Mouse (Mus musculus): ENCODE measurements at regions not wholly inside any gene's neighbourhood (a gene's known extent, or its start where the extent isn't known, plus 50 kb on each side); places are given as distances from the start of the nearest gene placed in this dataset.

- Histone ChIP-seq H3K9ac (no peak overlapping the region), H3K4me2 (no peak overlapping the region), H3K27ac (no peak overlapping the region), H3K36me3 (no peaks in the 10 kb centered on the region), H3K4me3 (replicated peaks) (no peak overlapping the region), H3K27me3 (no peaks in the 10 kb centered on the region), H3K9me3 (replicated peaks) (no peaks in the 10 kb centered on the region), H3K4me1 (no peaks in the 10 kb centered on the region)
- no peak for ATAC-seq (replicated peaks; ENCODE audit: low FRiP score)
Observed at GRCm38 (mm10) chr7:74669110-74669509, 114.5 kb upstream of the Slco3a1 start.

DNA sequence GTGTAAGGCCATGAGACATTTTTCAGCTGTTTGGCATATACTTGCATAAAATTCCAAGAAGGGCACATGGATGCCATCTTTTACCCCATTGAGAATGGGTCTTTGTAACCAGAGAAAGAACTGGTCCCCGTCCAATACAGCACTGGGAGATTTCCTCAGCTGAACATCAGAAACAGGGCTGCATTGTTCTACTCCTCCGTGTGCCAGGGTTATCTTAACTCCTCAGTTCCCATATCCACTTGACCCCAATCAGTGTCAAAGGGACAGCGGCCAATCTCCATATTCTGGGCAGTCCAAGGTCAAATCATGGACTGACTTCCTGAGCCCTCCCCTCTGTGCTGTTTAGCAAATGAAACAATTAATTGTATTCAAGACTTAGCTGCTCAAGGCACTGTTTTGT, 112.5 kb upstream of the Slco3a1 start:
- Histone ChIP-seq H3K9me3 (replicated peaks) (no peaks in the 10 kb centered on the region), H3K4me2 (no peak overlapping the region), H3K9ac (no peak overlapping the region), H3K4me3 (replicated peaks) (no peak overlapping the region), H3K27ac (no peak overlapping the region), H3K27me3 (no peaks in the 10 kb centered on the region), H3K4me1 (no peaks in the 10 kb centered on the region), H3K36me3 (no peaks in the 10 kb centered on the region)
- ATAC-seq (replicated peaks; ENCODE audit: low FRiP score), result no peak
- 69% methylated on average over 3 of the region's 3 CpGs for WGBS

DNA sequence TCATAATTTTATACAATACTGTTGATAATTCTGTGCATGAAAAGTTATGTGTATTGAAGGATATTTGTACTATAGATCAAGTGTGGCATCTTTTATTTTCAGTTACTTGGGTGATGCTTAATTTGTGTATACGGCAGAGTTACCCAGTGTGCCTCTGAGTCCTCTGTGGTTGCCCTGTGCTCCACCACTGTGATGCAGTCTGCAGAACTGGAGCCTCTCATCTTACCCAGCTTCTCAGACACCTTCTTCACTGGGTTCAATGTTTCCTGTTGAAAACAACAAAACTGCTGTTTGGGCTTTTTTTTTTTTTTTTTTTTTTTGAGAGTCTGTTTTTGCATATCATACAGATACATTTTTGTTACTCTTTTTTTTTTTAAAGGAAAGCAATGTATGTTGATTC, 109.2 kb upstream of the Slco3a1 start:
- 85% methylated on average over 1 of the region's 1 CpGs for WGBS
- no peaks in the 10 kb centered on the region for H3K36me3 ChIP-seq
- no peak overlapping the region for H3K9ac ChIP-seq
- H3K9me3 ChIP-seq (replicated peaks), result no peaks in the 10 kb centered on the region
- no peak overlapping the region for H3K27ac ChIP-seq
- H3K4me2 ChIP-seq, result no peak overlapping the region
- H3K4me3 ChIP-seq (replicated peaks), result no peak overlapping the region
- no peaks in the 10 kb centered on the region for H3K4me1 ChIP-seq
- H3K27me3 ChIP-seq, result no peaks in the 10 kb centered on the region
- no peak for ATAC-seq (replicated peaks; ENCODE audit: low FRiP score)

DNA sequence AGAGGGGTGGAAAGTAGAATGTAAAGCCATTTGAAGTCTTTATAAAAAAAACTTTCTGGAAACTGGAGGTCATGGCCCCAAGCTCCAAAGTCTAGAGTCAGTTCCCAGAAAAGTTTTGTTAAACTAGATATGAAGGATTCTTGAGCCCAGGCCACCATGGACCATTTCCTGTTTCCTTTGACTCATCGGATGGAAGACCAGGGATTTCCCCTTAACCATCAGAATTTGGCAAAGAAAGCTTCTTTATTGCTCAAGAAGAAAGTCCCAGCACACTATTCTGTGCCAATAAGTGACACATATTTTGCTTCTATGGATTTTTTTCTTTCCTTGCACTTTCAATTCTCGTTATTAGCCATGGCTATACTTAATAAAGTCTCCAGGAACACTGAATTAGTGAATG, 92.7 kb upstream of the Slco3a1 start:
- Histone ChIP-seq H3K27ac (no peak overlapping the region), H3K36me3 (no peaks in the 10 kb centered on the region), H3K4me3 (replicated peaks) (no peak overlapping the region), H3K9ac (no peak overlapping the region), H3K9me3 (replicated peaks) (no peaks in the 10 kb centered on the region), H3K27me3 (no peaks in the 10 kb centered on the region), H3K4me2 (no peak overlapping the region), H3K4me1 (no peaks in the 10 kb centered on the region)
- ATAC-seq (replicated peaks; ENCODE audit: low FRiP score), result no peak
- 70% methylated on average over 2 of the region's 2 CpGs for WGBS

DNA sequence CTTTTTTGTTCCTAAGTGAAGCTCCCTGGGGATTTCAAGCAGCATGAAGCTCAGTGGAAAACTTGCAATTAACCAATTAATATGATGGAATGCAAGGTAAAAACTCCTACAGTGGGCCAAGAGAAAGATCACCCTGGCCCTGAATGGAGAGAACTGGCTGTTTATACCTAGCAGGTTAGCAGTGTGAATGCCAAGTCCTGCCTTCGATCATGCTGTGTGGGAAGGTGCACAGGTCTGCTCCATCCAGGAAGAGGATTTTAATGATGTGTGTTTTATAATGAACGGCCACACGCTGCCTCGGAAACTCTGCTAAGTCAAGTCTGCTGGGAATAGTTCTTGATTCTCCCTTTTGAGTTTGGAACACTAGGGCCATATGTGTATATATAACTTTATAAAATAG, 85.6 kb upstream of the Slco3a1 start:
- no peak overlapping the region for H3K27ac ChIP-seq
- no peaks in the 10 kb centered on the region for H3K36me3 ChIP-seq
- H3K9me3 ChIP-seq (replicated peaks), result no peaks in the 10 kb centered on the region
- ATAC-seq (replicated peaks; ENCODE audit: low FRiP score), result no peak
- no peak overlapping the region for H3K4me3 ChIP-seq (replicated peaks)
- no peak overlapping the region for H3K9ac ChIP-seq
- no peaks in the 10 kb centered on the region for H3K4me1 ChIP-seq
- H3K4me2 ChIP-seq, result no peak overlapping the region
- 88% methylated on average over 4 of the region's 4 CpGs for WGBS
- no peaks in the 10 kb centered on the region for H3K27me3 ChIP-seq

DNA sequence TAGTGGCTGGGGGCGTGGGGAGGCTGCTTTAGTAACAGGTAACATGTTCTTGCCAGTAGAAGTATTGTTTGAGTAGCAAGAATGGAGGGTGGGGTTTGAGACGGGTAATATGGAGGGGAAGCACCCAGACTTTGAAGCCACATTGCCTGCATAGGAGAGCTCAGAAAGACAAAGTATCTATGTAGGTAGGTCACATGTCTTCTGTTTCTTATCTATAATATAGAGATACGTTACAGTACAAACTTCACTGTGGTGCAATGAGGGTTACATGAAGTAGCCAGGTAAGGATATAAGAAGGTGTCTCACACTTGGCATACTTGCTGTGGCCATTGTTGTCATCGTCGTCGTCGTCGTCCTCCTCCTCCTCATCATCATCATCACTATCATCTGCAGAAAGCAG, 77.6 kb upstream of the Slco3a1 start:
- no peak for ATAC-seq (replicated peaks; ENCODE audit: low FRiP score)
- 92% methylated on average over 8 of the region's 8 CpGs for WGBS

GRCm38 (mm10) chr7:74628799-74629468, 74.4 kb upstream of the Slco3a1 start:
- Histone ChIP-seq H3K9ac (no peak overlapping the region), H3K4me2 (no peak overlapping the region), H3K27ac (0 out of 2 replicates have a peak overlapping the region, but pooled peaks have one; percentile 9), H3K9me3 (replicated peaks) (no peaks in the 10 kb centered on the region), H3K36me3 (no peaks in the 10 kb centered on the region), H3K27me3 (no peaks in the 10 kb centered on the region), H3K4me3 (replicated peaks) (no peak overlapping the region), H3K4me1 (0 out of 2 replicates have a peak, but pooled peaks cover 2% of the 10 kb centered on the region)
- 81% methylated on average over 6 of the region's 6 CpGs for WGBS
- no peak for ATAC-seq (replicated peaks; ENCODE audit: low FRiP score)

More for the DNA sequence above, 77.6 kb upstream of the Slco3a1 start:
- Histone ChIP-seq H3K4me1 (0 out of 2 replicates have a peak, but pooled peaks cover 2% of the 10 kb centered on the region), H3K9me3 (replicated peaks) (no peaks in the 10 kb centered on the region), H3K27me3 (no peaks in the 10 kb centered on the region), H3K4me2 (no peak overlapping the region), H3K27ac (no peak overlapping the region), H3K36me3 (no peaks in the 10 kb centered on the region), H3K4me3 (replicated peaks) (no peak overlapping the region), H3K9ac (no peak overlapping the region)

Data from kidney, embryonic 15.5 days (tissue).